Mouse (Mus musculus) myocyte (in vitro differentiated cells): Measurements from ENCODE around the gene Ctdsp1. TPM values are rescaled to one million over a fixed set of nuclear protein-coding genes. Genes with fewer than 3 reads are reported as not detected.

Experiments used
- H3K27me3 ChIP-seq: one replicate; pipeline ENCODE4 v1.6.1; 2011; ENCODE audit not compliant: control insufficient read depth, insufficient read depth, insufficient read length
- H3K36me3 ChIP-seq: one replicate; pipeline ENCODE4 v1.6.1; 2011; ENCODE audit not compliant: control insufficient read depth, insufficient read depth
- H3K4me2 ChIP-seq: one replicate; pipeline ENCODE4 v1.6.1; 2011; ENCODE audit warnings: low read depth, control low read depth
- H3K4me3 ChIP-seq: one replicate; pipeline ENCODE4 v1.5.1; 2011; ENCODE audit warnings: mild to moderate bottlenecking, control low read depth, moderate library complexity
- H3K79me2 ChIP-seq: one replicate; pipeline ENCODE4 v1.6.1; 2011; ENCODE audit not compliant: control insufficient read depth, insufficient read depth
- H3ac ChIP-seq: one replicate; pipeline ENCODE4 v1.6.1; 2011; ENCODE audit not compliant: control insufficient read depth, insufficient read length
- CEBPB ChIP-seq: IDR thresholded peaks from 2 replicates; pipeline ENCODE4 v1.6.1; 2011; ENCODE audit warnings: mild to moderate bottlenecking, moderate library complexity; ENCODE audit not compliant: poor library complexity, insufficient read depth, severe bottlenecking
- E2F4 ChIP-seq: IDR thresholded peaks from one replicate; pipeline ENCODE4 v1.6.1; 2011; ENCODE audit warnings: mild to moderate bottlenecking, control low read depth, moderate library complexity; ENCODE audit not compliant: insufficient read depth
- MAX ChIP-seq: IDR thresholded peaks from one replicate; pipeline ENCODE4 v1.6.1; 2011; ENCODE audit warnings: low read depth, mild to moderate bottlenecking, control low read depth
- MYOD1 ChIP-seq, 3 experiments: IDR thresholded peaks; one replicate each; pipeline ENCODE4 v1.6.1; 2011; ENCODE audit warnings: control low read depth in 2 of 3, low read depth in 2 of 3, mild to moderate bottlenecking in 2 of 3, moderate library complexity in 1 of 3; ENCODE audit not compliant: insufficient read length in 2 of 3, control insufficient read depth in 1 of 3
- MYOG ChIP-seq, 3 experiments: IDR thresholded peaks; one replicate each; pipeline ENCODE4 v1.6.1; 2011; ENCODE audit warnings: control low read depth in 2 of 3, low read depth in 2 of 3, mild to moderate bottlenecking in 2 of 3; ENCODE audit not compliant: insufficient read length in 2 of 3, control insufficient read depth in 1 of 3, insufficient read depth in 1 of 3
- POLR2A ChIP-seq: IDR thresholded peaks from one replicate; pipeline ENCODE4 v1.6.1; 2011; ENCODE audit warnings: low read depth, mild to moderate bottlenecking, control low read depth, moderate library complexity; ENCODE audit not compliant: insufficient read length
- POLR2AphosphoS2 ChIP-seq: IDR thresholded peaks from one replicate; pipeline ENCODE4 v1.6.1; 2011; ENCODE audit warnings: low read depth, control low read depth; ENCODE audit not compliant: insufficient read length
- REST ChIP-seq: IDR thresholded peaks from one replicate; pipeline ENCODE4 v1.6.1; 2011; ENCODE audit warnings: mild to moderate bottlenecking, control low read depth, moderate library complexity; ENCODE audit not compliant: insufficient read depth, insufficient read length
- SRF ChIP-seq: IDR thresholded peaks from one replicate; pipeline ENCODE4 v1.6.1; 2011; ENCODE audit warnings: low read depth; ENCODE audit not compliant: control insufficient read depth, insufficient read length
- TCF12 ChIP-seq: IDR thresholded peaks from one replicate; pipeline ENCODE4 v1.6.1; 2011; ENCODE audit warnings: mild to moderate bottlenecking, control low read depth; ENCODE audit not compliant: poor library complexity, insufficient read depth, severe bottlenecking
- TCF3 ChIP-seq: IDR thresholded peaks from one replicate; pipeline ENCODE4 v1.6.1; 2011; ENCODE audit warnings: low read depth, control low read depth; ENCODE audit not compliant: insufficient read length
- USF1 ChIP-seq: IDR thresholded peaks from one replicate; pipeline ENCODE4 v1.6.1; 2011; ENCODE audit warnings: low read depth, mild to moderate bottlenecking, control low read depth, moderate library complexity
- polyA plus RNA-seq: library from polyadenylated mRNA; unstranded; fragments of >200 nt; fragmentation: generic; extraction: Trizol; gene quantifications from one replicate; pipeline ENCODE4 v1.2.1, GENCODE M21; 2012; ENCODE audit warnings: missing spikeins

Gene Ctdsp1
- polyA plus RNA-seq, 1 experiment: 64.0 TPM

GRCm38 (mm10) chr1:74359952-74360517 is 31.3 kb upstream of the Ctdsp1 start:
- Histone ChIP-seq H3K4me2 (no peak overlapping the region), H3ac (no peak overlapping the region), H3K4me3 (no peak overlapping the region), H3K27me3 (no peaks in the 10 kb centered on the region), H3K36me3 (no peaks in the 10 kb centered on the region), H3K79me2 (no peaks in the 10 kb centered on the region)
- no peak for TF ChIP-seq CEBPB
- no peak for TF ChIP-seq MYOD1 (IDR thresholded peaks at IDR 0.05; ENCODE audit: control insufficient read depth in 1 of 3, insufficient read length in 2 of 3, low read depth in 2 of 3)
- no peak for TF ChIP-seq MYOG (IDR thresholded peaks at IDR 0.05; ENCODE audit: control insufficient read depth in 1 of 3, insufficient read depth in 1 of 3, insufficient read length in 2 of 3, low read depth in 2 of 3)
- no peak for TF ChIP-seq USF1
- TF ChIP-seq MAX: no peak
- TF ChIP-seq POLR2A: no peak
- TF ChIP-seq TCF12: no peak
- TF ChIP-seq SRF: no peak
- no peak for TF ChIP-seq POLR2AphosphoS2
- no peak for TF ChIP-seq TCF3
- no peak for TF ChIP-seq E2F4
- no peak for TF ChIP-seq REST

GRCm38 (mm10) chr1:74361812-74362211 is 29.5 kb upstream of the Ctdsp1 start, which contains the start of gene Catip:
Gene Catip, plus strand, starts transcription at chr1:74362108.
- TF ChIP-seq SRF (no peak), POLR2A (no peak), MYOD1 (IDR thresholded peaks at IDR 0.05; ENCODE audit: control insufficient read depth in 1 of 3, insufficient read length in 2 of 3, low read depth in 2 of 3) (no peak), POLR2AphosphoS2 (no peak), TCF12 (no peak), MYOG (IDR thresholded peaks at IDR 0.05; ENCODE audit: control insufficient read depth in 1 of 3, insufficient read depth in 1 of 3, insufficient read length in 2 of 3, low read depth in 2 of 3) (no peak), MAX (no peak), CEBPB (no peak), TCF3 (no peak), E2F4 (no peak), REST (no peak), USF1 (no peak)
- Histone ChIP-seq H3K4me3 (no peak within 1 kb of the TSS), H3K36me3 (no peaks in the 10 kb centered on the region), H3K27me3 (no peaks in the 10 kb centered on the region), H3ac (no peak within 1 kb of the TSS), H3K79me2 (no peaks in the 10 kb centered on the region), H3K4me2 (no peak within 1 kb of the TSS)

- Histone ChIP-seq H3K27me3 (no peaks in the 10 kb centered on the region), H3K36me3 (no peaks in the 10 kb centered on the region), H3K79me2 (no peaks in the 10 kb centered on the region), H3ac (no peak overlapping the region), H3K4me2 (no peak overlapping the region), H3K4me3 (no peak overlapping the region)
- TF ChIP-seq POLR2AphosphoS2 (no peak), TCF3 (no peak), CEBPB (no peak), SRF (no peak), REST (no peak), POLR2A (no peak), E2F4 (no peak), MYOD1 (IDR thresholded peaks at IDR 0.05; ENCODE audit: control insufficient read depth in 1 of 3, insufficient read length in 2 of 3, low read depth in 2 of 3) (no peak), MYOG (IDR thresholded peaks at IDR 0.05; ENCODE audit: control insufficient read depth in 1 of 3, insufficient read depth in 1 of 3, insufficient read length in 2 of 3, low read depth in 2 of 3) (no peak), TCF12 (no peak), USF1 (no peak), MAX (no peak)
These were observed 28.7 kb upstream of the Ctdsp1 start for GRCm38 (mm10) chr1:74362325-74363229.

GRCm38 (mm10) chr1:74363437-74363836 is 27.9 kb upstream of the Ctdsp1 start:
- Histone ChIP-seq H3K27me3 (no peaks in the 10 kb centered on the region), H3K4me2 (no peak overlapping the region), H3K36me3 (no peaks in the 10 kb centered on the region), H3K79me2 (no peaks in the 10 kb centered on the region), H3ac (no peak overlapping the region), H3K4me3 (no peak overlapping the region)
- TF ChIP-seq MYOG (IDR thresholded peaks at IDR 0.05; ENCODE audit: control insufficient read depth in 1 of 3, insufficient read depth in 1 of 3, insufficient read length in 2 of 3, low read depth in 2 of 3): no peak
- TF ChIP-seq SRF: no peak
- no peak for TF ChIP-seq TCF3
- TF ChIP-seq REST: no peak
- TF ChIP-seq E2F4: no peak
- no peak for TF ChIP-seq POLR2AphosphoS2
- TF ChIP-seq MYOD1 (IDR thresholded peaks at IDR 0.05; ENCODE audit: control insufficient read depth in 1 of 3, insufficient read length in 2 of 3, low read depth in 2 of 3): no peak
- no peak for TF ChIP-seq USF1
- no peak for TF ChIP-seq MAX
- no peak for TF ChIP-seq POLR2A
- no peak for TF ChIP-seq TCF12
- no peak for TF ChIP-seq CEBPB
